Mouse (Mus musculus) urinary bladder, postnatal 14 days (tissue): ENCODE measurements at regions not wholly inside any gene's neighbourhood (a gene's known extent, or its start where the extent isn't known, plus 50 kb on each side); places are given as distances from the start of the nearest gene placed in this dataset.

Source experiments
- DNase-seq: peaks from one replicate; pipeline ENCODE4 v3.0.0; 2021; ENCODE audit warnings: low spot score

DNA sequence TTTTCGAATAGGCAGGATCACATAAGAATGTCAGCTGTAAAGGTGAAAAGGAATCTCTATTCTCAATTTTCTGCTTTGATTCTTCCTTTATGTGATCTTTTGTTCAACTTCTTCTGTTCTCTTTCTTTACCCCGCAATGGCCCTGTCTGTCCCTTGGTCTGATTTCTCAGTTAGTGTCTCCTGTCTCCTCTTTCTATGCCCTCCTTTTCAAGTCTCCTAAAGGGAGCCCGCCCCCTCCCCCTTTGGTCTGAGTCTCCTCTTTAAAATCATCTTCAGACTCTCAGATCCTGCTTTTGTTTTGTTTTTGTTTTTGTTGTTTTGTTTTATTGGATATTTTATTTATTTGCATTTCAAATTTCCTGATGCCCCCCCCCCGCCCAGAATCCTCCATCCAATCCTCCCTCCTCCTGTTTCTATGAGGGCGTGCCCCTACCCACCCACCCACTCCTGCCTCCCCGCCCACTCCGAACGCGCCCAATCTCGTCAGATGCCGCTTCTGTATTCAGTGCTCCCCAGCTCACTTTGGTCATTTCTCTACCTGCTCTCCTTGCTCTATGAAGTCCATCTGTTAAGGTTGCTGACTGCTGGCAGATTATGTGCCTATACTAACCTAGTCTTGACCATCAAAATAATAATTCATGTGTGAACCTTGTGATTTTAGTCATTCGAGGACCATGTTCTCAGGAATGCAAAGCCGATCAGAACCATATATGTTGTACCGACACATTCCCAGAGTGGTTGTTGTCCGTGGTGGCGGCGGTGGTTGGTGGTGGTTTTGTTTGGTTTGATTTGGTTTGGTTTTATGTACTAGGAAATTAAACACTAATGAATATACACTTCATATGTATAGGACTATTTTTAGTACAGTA, 487.9 kb upstream of the Adam24 start:
- DNase-seq = no peak

DNA sequence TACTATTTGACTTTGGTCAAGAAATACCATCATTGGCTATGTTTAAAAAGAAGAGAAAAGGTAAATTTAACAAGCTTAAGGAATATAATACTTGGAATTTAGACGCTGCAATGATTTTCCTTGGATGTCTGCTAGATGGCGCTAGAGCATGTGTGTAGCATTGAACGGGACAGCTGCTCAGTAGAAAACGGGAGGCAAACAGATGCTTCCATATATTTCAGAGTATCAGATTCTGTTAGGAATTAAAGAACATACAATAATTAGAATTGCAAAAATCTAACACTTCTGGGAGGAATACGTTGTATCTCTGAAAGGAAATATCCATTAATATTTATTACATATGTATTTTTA, 487.3 kb upstream of the Adam24 start:
- peak; percentile 34 for DNase-seq

DNA sequence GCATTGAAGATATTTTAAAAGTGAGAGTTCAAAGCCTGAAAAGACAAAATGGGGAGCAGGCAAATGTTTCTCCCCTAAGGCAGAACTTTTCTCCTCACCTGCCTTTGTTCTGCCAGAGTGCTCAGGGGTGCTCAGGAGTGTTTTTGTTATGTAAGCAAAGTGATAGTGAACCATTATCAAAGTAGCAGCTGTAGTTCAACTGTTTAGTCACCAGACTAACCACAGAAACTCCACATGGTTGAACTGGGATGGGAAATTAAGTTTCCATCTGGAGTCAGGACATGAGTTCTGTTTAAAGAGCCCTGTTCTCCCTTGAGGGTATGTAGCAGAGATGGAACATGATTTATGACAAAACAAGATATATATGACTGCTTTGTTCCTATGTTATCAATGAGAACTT, 482.6 kb upstream of the Adam24 start:
- no peak for DNase-seq

DNA sequence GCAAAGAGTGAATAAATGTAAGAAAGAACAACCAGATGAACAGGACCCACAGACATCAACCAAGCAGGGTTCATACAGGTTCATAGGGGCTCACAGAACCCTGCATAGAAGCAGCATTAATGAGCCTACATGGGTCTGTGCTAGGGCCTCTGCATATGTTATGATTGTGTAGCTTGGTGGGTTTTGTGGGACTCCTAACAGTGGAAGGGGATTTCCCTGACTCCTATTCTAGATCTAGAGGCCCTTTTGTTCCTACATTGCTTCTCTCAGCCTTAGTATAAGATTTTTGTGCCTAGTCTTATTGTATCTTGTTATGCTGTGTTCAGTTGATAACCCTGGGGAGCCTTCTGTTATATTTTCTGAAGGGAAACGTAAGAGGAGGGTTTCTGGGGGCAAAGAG, 481.7 kb upstream of the Adam24 start:
- no peak for DNase-seq

DNA sequence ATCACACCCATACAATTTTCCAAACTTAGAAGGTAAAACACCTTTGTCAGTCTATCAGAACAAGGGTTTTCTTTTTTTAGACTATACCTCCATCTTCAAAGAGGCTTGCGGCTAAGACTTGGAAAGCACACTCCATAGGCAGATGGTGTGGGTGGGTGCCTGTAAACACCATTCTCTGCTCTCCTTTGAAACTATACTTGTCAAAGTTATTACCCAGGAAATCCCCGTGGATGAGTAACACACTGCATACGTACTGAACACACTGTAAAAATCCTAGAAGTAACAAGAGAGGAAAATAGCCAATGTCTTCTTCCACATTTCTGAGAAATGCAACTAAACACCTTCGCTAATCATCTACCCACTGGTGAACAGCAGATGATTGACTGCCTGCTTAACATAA, 464.0 kb upstream of the Adam24 start:
- no peak for DNase-seq

DNA sequence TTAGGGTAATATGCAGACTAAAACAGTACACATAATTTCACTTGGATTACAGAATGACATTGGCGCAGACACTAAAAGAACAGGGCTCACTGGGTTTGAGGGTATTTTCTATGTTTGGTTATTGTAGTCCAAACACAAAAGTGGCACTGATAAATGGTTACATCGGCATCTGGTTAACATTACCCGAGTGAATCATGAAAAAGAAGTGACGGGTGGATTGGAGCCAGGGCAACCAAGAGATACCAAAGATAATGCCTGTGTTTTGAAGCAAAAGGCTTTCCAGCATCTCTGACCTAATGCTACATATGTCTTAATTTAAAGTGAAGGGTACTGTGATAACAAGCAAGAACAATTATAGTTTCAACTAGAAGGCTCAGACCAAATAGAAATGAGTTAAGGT, 451.4 kb upstream of the Adam24 start:
- DNase-seq = no peak

DNA sequence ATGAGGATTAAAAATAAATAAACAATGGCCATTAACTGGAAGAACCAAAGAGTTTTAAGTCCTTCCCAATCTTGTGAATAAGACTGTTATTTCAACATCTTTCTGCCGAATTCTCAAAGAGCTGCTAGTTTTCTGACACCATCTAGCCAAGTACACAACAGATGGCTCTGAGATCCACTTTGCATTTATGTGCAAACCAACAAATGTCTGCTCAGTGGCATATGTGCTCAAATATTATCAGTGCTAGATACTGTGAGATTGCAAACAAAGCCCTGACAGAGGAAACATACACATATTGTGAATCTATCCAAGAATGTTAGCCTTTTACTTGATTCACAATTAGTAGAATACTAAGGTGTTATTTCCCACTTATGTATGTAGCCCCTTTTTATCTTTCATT, 447.6 kb upstream of the Adam24 start:
- no peak for DNase-seq
